Mouse (Mus musculus): Measurements from ENCODE around the gene Osbpl11.
"Not testable (repeated sequence)": the region's sequence is repeated elsewhere in the genome, so short reads cannot be mapped to it uniquely, and the experiment has no call there.

Gene Osbpl11

DNA sequence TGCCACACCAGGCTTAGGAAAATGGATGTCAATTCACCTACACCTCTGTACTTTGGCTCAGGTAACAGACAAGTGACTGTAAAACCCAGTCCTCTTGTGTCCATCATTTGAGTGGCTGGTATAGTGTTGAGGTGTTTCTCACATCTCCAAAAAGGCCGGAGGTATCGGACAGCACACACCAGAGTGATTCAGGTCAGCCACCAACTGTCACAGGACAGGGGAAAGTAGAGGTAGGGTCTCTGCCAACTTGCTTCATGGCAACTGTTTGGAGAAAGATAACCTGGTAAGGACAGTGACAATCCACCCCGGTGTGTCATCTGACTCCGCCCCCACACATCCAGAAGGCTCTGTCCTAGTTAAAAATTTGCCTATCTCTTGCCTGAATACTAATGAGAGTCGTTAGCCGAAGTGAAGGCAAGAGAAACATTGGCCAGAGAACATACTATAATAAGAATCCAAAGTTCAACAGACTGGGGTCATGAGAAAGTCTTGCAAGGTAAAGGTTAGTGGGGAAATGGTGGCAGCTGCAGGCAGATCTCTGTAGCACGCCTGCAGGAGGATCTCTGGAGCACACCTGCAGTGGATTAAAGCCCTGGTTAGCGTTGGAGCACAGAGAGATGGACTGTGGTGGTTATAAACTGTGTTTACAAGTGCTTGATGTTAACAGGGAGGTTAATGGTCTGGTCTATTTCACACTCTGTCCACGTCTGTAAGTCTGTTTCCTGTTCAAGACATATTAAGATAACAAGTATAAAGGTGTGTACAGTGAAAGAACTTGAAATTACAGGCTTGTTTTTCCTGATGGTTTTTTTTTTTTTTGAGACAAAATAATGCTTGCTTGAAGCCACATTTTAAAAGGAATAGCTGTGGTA, 13.9 kb upstream of the Osbpl11 start:
- H3K4me1 ChIP-seq (replicated peaks; ENCODE audit: low read depth, low read length): peaks cover 18% of the 10 kb centered on the region
- H3K36me3 ChIP-seq (ENCODE audit: insufficient read depth, low read length): no peaks in the 10 kb centered on the region
- H3K9me3 ChIP-seq (ENCODE audit: low read length): no peaks in the 10 kb centered on the region
- TF ChIP-seq CTCF (conservative IDR thresholded peaks at IDR 0.05; ENCODE audit: low read length): no peak
- TF ChIP-seq NANOG (IDR thresholded peaks at IDR 0.05; ENCODE audit: borderline replicate concordance, low read length): no peak
- no peak for TF ChIP-seq POU5F1 (IDR thresholded peaks at IDR 0.05; ENCODE audit: borderline replicate concordance, low read length)
- H3K27me3 ChIP-seq (ENCODE audit: insufficient read depth, low read length): no peaks in the 10 kb centered on the region
- H3K4me3 ChIP-seq (replicated peaks; ENCODE audit: low read length): no peak overlapping the region

DNA sequence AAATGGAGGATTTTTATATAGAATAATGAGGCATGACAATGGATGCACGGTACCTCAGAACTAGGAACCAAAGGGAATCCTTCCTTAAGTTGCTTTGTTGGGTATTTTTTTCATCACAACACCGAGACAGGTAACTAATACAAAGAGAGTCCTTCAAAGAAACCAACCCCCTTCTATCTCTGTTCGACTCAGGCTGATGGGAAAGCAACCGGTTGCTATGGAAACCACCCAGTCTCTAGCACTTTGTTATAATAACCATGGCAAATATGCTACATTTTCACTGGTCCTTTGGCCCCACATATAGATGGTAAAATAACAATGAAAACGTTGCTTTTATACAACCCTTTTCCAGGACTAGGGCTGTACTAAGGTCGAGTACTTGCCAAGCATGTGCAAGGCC, 13.1 kb upstream of the Osbpl11 start:
- Histone ChIP-seq H3K4me3 (replicated peaks; ENCODE audit: low read length) (no peak overlapping the region), H3K4me1 (replicated peaks; ENCODE audit: low read depth, low read length) (peaks cover 23% of the 10 kb centered on the region), H3K9me3 (ENCODE audit: low read length) (no peaks in the 10 kb centered on the region), H3K36me3 (ENCODE audit: insufficient read depth, low read length) (no peaks in the 10 kb centered on the region), H3K27me3 (ENCODE audit: insufficient read depth, low read length) (no peaks in the 10 kb centered on the region)
- no peak for TF ChIP-seq NANOG (IDR thresholded peaks at IDR 0.05; ENCODE audit: borderline replicate concordance, low read length)

DNA sequence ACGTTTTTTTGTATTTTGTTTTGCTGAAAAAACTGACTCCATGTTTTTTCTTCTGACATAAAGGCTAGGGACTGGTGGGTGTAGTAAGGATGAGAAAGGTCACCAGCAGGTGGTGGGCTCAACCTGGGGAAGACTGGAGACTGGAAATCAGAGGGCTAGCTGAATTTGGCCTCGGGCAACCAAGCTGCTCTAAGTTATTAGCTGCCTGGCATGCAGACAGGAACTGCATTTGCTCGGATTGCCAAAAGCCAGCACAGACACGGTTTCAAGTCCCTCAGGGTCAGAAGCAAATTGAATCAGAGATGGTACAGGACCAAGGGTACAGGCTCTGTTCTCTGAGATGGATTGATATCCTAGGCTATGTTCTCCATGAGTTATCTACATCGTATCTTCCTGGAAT, 11.7 kb upstream of the Osbpl11 start:
- Histone ChIP-seq H3K4me1 (replicated peaks; ENCODE audit: low read depth, low read length) (peaks cover 35% of the 10 kb centered on the region), H3K27me3 (ENCODE audit: insufficient read depth, low read length) (no peaks in the 10 kb centered on the region), H3K36me3 (ENCODE audit: insufficient read depth, low read length) (no peaks in the 10 kb centered on the region), H3K9me3 (ENCODE audit: low read length) (no peaks in the 10 kb centered on the region), H3K4me3 (replicated peaks; ENCODE audit: low read length) (no peak overlapping the region)
- TF ChIP-seq NANOG (IDR thresholded peaks at IDR 0.05; ENCODE audit: borderline replicate concordance, low read length): no peak
- TF ChIP-seq CTCF (conservative IDR thresholded peaks at IDR 0.05; ENCODE audit: low read length): no peak
- TF ChIP-seq POU5F1 (IDR thresholded peaks at IDR 0.05; ENCODE audit: borderline replicate concordance, low read length): no peak

DNA sequence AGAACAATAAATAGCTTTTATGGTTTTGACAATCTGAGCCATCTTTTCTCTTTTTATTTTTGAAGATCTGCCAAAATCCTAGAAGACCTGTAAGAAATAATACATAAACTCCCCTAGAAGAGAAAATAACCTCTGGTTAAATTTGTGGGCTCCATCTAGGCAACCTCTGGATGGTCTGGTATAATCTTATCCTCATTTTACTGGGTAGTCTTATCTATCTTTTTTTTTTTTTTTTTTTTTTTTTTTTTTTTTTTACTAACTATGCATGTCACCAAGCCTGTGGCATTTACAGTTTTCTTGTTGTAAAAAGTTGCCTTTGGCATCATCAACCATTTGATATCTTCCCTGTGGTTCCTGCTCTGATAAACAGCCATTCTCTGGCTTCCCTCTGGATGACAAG, 10.2 kb upstream of the Osbpl11 start:
- H3K36me3 ChIP-seq (ENCODE audit: insufficient read depth, low read length): no peaks in the 10 kb centered on the region
- peaks cover 2% of the 10 kb centered on the region; the same call in 1 of the 2 replicates for H3K27me3 ChIP-seq (ENCODE audit: insufficient read depth, low read length)
- no peak for TF ChIP-seq NANOG (IDR thresholded peaks at IDR 0.05; ENCODE audit: borderline replicate concordance, low read length)
- TF ChIP-seq POU5F1 (IDR thresholded peaks at IDR 0.05; ENCODE audit: borderline replicate concordance, low read length): no peak
- no peak for TF ChIP-seq CTCF (conservative IDR thresholded peaks at IDR 0.05; ENCODE audit: low read length)
- H3K4me3 ChIP-seq (replicated peaks; ENCODE audit: low read length): no peak overlapping the region
- peaks cover 44% of the 10 kb centered on the region for H3K4me1 ChIP-seq (replicated peaks; ENCODE audit: low read depth, low read length)
- no peaks in the 10 kb centered on the region for H3K9me3 ChIP-seq (ENCODE audit: low read length)

DNA sequence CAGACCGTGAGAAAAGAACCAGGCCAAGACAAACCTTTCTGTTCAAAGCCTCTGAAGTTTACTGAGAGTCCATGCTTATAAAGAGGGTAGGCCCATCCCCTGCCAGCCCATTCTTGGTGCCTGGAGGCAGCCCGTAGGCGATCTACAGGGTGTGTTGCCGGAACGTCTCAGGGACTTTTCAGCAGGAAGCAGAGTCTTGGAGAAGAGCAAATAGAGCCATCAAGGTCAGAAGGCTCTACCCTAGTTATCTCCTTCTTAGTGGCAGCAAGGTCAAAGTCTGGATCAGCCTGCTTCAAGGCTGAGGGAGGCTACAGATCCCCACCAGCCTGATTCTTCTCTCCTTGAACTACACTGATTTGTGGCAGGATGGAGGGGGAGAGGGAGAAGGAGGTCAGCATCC, 8.0 kb upstream of the Osbpl11 start:
- not testable (repeated sequence) for H3K27me3 ChIP-seq (ENCODE audit: insufficient read depth, low read length); H3K36me3 ChIP-seq (ENCODE audit: insufficient read depth, low read length); H3K4me3 ChIP-seq (replicated peaks; ENCODE audit: low read length); H3K9me3 ChIP-seq (ENCODE audit: low read length)
- H3K4me1 ChIP-seq (replicated peaks; ENCODE audit: low read depth, low read length): peaks cover 47% of the 10 kb centered on the region

DNA sequence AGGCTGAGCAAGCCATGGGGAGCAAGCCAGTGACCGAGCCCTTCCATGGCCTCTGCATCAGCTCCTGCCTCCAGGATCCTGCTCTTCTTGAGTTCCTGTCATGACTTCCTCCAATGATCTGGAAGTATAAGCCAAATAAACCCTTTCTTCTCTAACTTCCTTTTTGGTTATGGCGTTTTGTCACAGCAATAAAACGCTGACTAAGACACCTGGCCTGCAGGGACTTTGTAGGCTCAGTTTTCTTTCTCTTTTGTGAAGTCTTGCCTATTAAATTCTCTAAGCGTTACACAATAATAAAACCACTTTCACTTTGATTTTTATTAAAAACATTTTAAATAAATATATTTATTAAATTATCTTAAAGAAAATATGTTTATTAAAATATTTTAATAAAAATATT, 7.1 kb upstream of the Osbpl11 start:
- H3K9me3 ChIP-seq (ENCODE audit: low read length): no peaks in the 10 kb centered on the region
- peaks cover 4% of the 10 kb centered on the region; the same call in 1 of the 2 replicates for H3K27me3 ChIP-seq (ENCODE audit: insufficient read depth, low read length)
- peaks cover 47% of the 10 kb centered on the region for H3K4me1 ChIP-seq (replicated peaks; ENCODE audit: low read depth, low read length)
- TF ChIP-seq POU5F1 (IDR thresholded peaks at IDR 0.05; ENCODE audit: borderline replicate concordance, low read length) (no peak), NANOG (IDR thresholded peaks at IDR 0.05; ENCODE audit: borderline replicate concordance, low read length) (no peak), CTCF (conservative IDR thresholded peaks at IDR 0.05; ENCODE audit: low read length) (no peak)
- no peaks in the 10 kb centered on the region for H3K36me3 ChIP-seq (ENCODE audit: insufficient read depth, low read length)
- H3K4me3 ChIP-seq (replicated peaks; ENCODE audit: low read length): no peak overlapping the region

DNA sequence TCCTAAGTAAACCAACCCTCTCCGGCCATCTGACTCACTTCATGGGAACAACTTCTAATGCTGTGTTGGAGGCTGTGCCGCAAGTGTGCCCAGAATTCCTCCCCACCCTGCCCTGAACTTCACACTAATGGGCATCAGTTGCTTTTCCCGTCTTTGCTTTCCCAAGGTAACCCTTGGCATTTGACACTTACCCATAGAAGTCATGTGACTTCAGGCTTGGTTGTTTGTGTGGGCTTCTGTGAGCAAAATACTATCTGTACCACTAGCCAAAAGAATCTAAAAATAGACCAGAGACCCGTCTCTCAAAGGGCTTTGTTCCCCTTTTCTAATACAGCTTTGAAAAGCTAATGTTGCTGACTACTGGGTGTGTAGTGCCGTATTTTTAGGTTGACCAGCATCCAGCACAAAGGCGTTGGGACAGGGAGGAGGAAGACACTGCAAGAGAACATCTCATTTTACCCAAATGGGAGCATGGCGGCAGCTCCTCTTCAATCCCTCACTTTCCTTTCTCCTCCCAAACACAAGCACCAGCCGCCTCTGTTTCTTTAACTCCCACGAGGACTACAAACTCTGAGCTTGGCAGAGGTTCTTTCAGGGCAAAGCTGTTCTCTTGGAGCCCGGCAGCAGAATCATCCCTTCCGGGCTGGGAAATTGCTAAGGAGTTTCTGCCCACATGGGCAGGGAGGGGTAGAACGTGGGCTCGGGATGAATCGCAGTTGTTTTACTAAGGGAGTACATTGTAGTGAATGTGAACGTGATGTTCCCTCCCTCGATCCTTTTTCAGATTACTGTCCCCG, 6.4 kb upstream of the Osbpl11 start:
- peak overlapping the region; percentile 65 for H3K4me3 ChIP-seq (replicated peaks; ENCODE audit: low read length)

DNA sequence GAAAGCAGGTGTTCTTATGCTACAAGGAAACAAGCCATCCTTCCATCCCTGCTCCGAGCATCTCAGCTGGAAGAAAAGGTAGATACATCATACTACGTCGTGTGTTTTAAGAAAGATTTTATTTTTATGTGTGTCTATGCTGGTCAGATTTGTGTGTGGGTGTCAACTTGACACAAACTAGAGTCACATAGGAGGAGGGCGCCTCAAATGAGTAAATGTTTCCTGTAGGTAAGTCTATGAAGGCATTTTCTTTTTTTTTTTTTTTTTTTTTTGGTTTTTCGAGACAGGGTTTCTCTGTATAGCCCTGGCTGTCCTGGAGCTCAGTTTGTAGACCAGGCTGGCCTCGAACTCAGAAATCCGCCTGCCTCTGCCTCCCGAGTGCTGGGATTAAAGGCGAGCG, 5.6 kb upstream of the Osbpl11 start:
- Histone ChIP-seq H3K4me3 (replicated peaks; ENCODE audit: low read length) (peak overlapping the region; percentile 65), H3K4me1 (replicated peaks; ENCODE audit: low read depth, low read length) (peaks cover 39% of the 10 kb centered on the region)
- H3K9me3 ChIP-seq (ENCODE audit: low read length); H3K27me3 ChIP-seq (ENCODE audit: insufficient read depth, low read length); H3K36me3 ChIP-seq (ENCODE audit: insufficient read depth, low read length): not testable (repeated sequence)

More for the DNA sequence above, 6.4 kb upstream of the Osbpl11 start:
- Histone ChIP-seq H3K36me3 (ENCODE audit: insufficient read depth, low read length) (no peaks in the 10 kb centered on the region), H3K4me1 (replicated peaks; ENCODE audit: low read depth, low read length) (peaks cover 41% of the 10 kb centered on the region), H3K27me3 (ENCODE audit: insufficient read depth, low read length) (peaks cover 4% of the 10 kb centered on the region; the same call in 1 of the 2 replicates), H3K9me3 (ENCODE audit: low read length) (no peaks in the 10 kb centered on the region)
- TF ChIP-seq NANOG (IDR thresholded peaks at IDR 0.05; ENCODE audit: borderline replicate concordance, low read length) (no peak), CTCF (conservative IDR thresholded peaks at IDR 0.05; ENCODE audit: low read length) (no peak), POU5F1 (IDR thresholded peaks at IDR 0.05; ENCODE audit: borderline replicate concordance, low read length) (no peak)

DNA sequence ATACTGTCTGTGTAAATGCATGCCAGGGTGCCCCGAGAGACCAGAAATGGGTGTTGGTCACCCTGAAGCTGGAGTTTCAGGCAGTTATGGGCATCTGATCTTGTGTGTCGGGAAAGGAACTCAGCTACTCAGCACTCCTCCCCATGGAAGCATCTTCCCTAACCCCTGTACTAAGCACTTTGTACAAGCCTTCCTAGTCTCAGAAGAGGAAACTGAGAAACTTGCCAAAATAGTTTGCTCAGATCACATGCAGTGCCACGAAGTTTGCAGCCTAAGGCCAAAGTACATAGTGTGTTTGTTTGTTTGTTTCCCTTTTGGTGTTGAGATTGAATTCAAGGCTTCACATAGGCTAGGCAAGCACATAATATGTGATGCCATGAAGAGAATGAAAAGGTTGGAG, 5.0 kb upstream of the Osbpl11 start:
- Histone ChIP-seq H3K4me1 (replicated peaks; ENCODE audit: low read depth, low read length) (peaks cover 43% of the 10 kb centered on the region), H3K27me3 (ENCODE audit: insufficient read depth, low read length) (peaks cover 4% of the 10 kb centered on the region; the same call in 1 of the 2 replicates), H3K36me3 (ENCODE audit: insufficient read depth, low read length) (no peaks in the 10 kb centered on the region), H3K4me3 (replicated peaks; ENCODE audit: low read length) (no peak overlapping the region), H3K9me3 (ENCODE audit: low read length) (no peaks in the 10 kb centered on the region)
- TF ChIP-seq POU5F1 (IDR thresholded peaks at IDR 0.05; ENCODE audit: borderline replicate concordance, low read length) (no peak), NANOG (IDR thresholded peaks at IDR 0.05; ENCODE audit: borderline replicate concordance, low read length) (no peak), CTCF (conservative IDR thresholded peaks at IDR 0.05; ENCODE audit: low read length) (no peak)
